Mouse (Mus musculus) bone marrow macrophage, adult 2 months (primary cell): ENCODE results near the gene Dntt. TPM values are rescaled to one million over a fixed set of nuclear protein-coding genes. Genes with fewer than 3 reads are reported as not detected.

Experiments used
- H3K27ac ChIP-seq: 2 replicates; pipeline ENCODE4 v1.5.1; 2012; ENCODE audit warnings: low read depth, low read length; ENCODE audit not compliant: insufficient read depth
- H3K4me1 ChIP-seq: 2 replicates; pipeline ENCODE4 v1.6.1; 2012; ENCODE audit warnings: low read length; ENCODE audit not compliant: control insufficient read depth, insufficient read depth
- H3K4me3 ChIP-seq: 2 replicates; pipeline ENCODE4 v1.5.1; 2012; ENCODE audit warnings: mild to moderate bottlenecking, low read length, moderate library complexity; ENCODE audit not compliant: insufficient read depth
- CTCF ChIP-seq: IDR thresholded peaks from 2 replicates; pipeline ENCODE4 v1.5.1; 2012; ENCODE audit warnings: low read depth, mild to moderate bottlenecking, low read length, moderate library complexity
- POLR2A ChIP-seq: IDR thresholded peaks from 2 replicates; pipeline ENCODE4 v1.6.1; 2012; ENCODE audit warnings: mild to moderate bottlenecking, low read depth, low read length, borderline replicate concordance
- polyA plus RNA-seq: library from polyadenylated mRNA; stranded (reverse); fragments of >200 nt; gene quantifications from 2 replicates; pipeline ENCODE4 v1.2.4, GENCODE M21; 2012; ENCODE audit not compliant: missing spikeins, insufficient read depth, insufficient read length

Dntt gene
- polyA plus RNA-seq, 1 experiment, result not detected

- H3K27ac ChIP-seq, result no peak overlapping the region
- no peak overlapping the region for H3K4me3 ChIP-seq
- no peak for TF ChIP-seq POLR2A
- no peak for TF ChIP-seq CTCF
- peaks cover 15% of the 10 kb centered on the region for H3K4me1 ChIP-seq
These were observed 23.2 kb downstream of the Dntt start for GRCm38 (mm10) chr19:41052247-41052646.

- peaks cover 23% of the 10 kb centered on the region for H3K4me1 ChIP-seq
- peak; percentile 78 for TF ChIP-seq CTCF
- no peak for TF ChIP-seq POLR2A
These were observed 24.5 kb downstream of the Dntt start for GRCm38 (mm10) chr19:41053530-41053929.

GRCm38 (mm10) chr19:41054702-41055101 lies 25.6 kb downstream of the Dntt start:
- H3K27ac ChIP-seq, result no peak overlapping the region
- TF ChIP-seq POLR2A (no peak), CTCF (no peak)
- H3K4me1 ChIP-seq, result peaks cover 23% of the 10 kb centered on the region
- no peak overlapping the region for H3K4me3 ChIP-seq

More at GRCm38 (mm10) chr19:41053530-41053929, 24.5 kb downstream of the Dntt start:
- Histone ChIP-seq H3K4me3 (no peak overlapping the region), H3K27ac (no peak overlapping the region)

GRCm38 (mm10) chr19:41071500-41071899 lies 42.4 kb downstream of the Dntt start:
- no peak overlapping the region for H3K27ac ChIP-seq
- TF ChIP-seq POLR2A (no peak), CTCF (peak; percentile 100)
- no peak overlapping the region for H3K4me3 ChIP-seq
- no peaks in the 10 kb centered on the region for H3K4me1 ChIP-seq

GRCm38 (mm10) chr19:41073746-41074455 lies 44.8 kb downstream of the Dntt start:
- Histone ChIP-seq H3K4me3 (no peak overlapping the region), H3K4me1 (no peaks in the 10 kb centered on the region), H3K27ac (no peak overlapping the region)
- TF ChIP-seq CTCF (no peak), POLR2A (no peak)

GRCm38 (mm10) chr19:41076906-41077305 lies 47.8 kb downstream of the Dntt start, which contains the start of gene Opalin:
TSS of gene Opalin (minus strand) at chr19:41077113.
- no peak for TF ChIP-seq CTCF
- no peak for TF ChIP-seq POLR2A
- H3K4me1 ChIP-seq, result no peaks in the 10 kb centered on the region
- no peak within 1 kb of the TSS for H3K4me3 ChIP-seq
- H3K27ac ChIP-seq, result no peak within 1 kb of the TSS

GRCm38 (mm10) chr19:41081589-41081988 lies 52.5 kb downstream of the Dntt start:
- Histone ChIP-seq H3K4me3 (no peak overlapping the region), H3K4me1 (no peaks in the 10 kb centered on the region), H3K27ac (no peak overlapping the region)
- TF ChIP-seq POLR2A (no peak), CTCF (no peak)

- Histone ChIP-seq H3K4me3 (no peak overlapping the region), H3K27ac (no peak overlapping the region), H3K4me1 (peaks cover 10% of the 10 kb centered on the region)
- TF ChIP-seq CTCF (no peak), POLR2A (no peak)
These were observed 54.6 kb downstream of the Dntt start for GRCm38 (mm10) chr19:41083646-41084045.

- H3K27ac ChIP-seq, result no peak overlapping the region
- TF ChIP-seq POLR2A, result no peak
- no peak for TF ChIP-seq CTCF
- no peak overlapping the region for H3K4me3 ChIP-seq
- peaks cover 11% of the 10 kb centered on the region for H3K4me1 ChIP-seq
These were observed 57.2 kb downstream of the Dntt start for GRCm38 (mm10) chr19:41086289-41086688.

GRCm38 (mm10) chr19:41086700-41087099 lies 57.6 kb downstream of the Dntt start:
- peaks cover 16% of the 10 kb centered on the region for H3K4me1 ChIP-seq
- H3K4me3 ChIP-seq, result no peak overlapping the region
- TF ChIP-seq CTCF, result 0 out of 2 replicates have a peak, but pooled peaks have one; percentile 30
- no peak for TF ChIP-seq POLR2A
- no peak overlapping the region for H3K27ac ChIP-seq

- no peak for TF ChIP-seq CTCF
- TF ChIP-seq POLR2A, result no peak
- H3K4me1 ChIP-seq, result peaks cover 22% of the 10 kb centered on the region
- H3K27ac ChIP-seq, result no peak overlapping the region
- no peak overlapping the region for H3K4me3 ChIP-seq
These were observed 58.8 kb downstream of the Dntt start for GRCm38 (mm10) chr19:41087901-41088300.
